Mouse (Mus musculus): ENCODE measurements around the gene Trappc10.

Gene Trappc10

GRCm38 (mm10) chr10:78258142-78258675 lies 13.8 kb upstream of the Trappc10 start:
- no peak for DNase-seq (ENCODE audit: low spot score)

GRCm38 (mm10) chr10:78255646-78256059 lies 11.2 kb upstream of the Trappc10 start:
- DNase-seq (ENCODE audit: low spot score), result no peak

GRCm38 (mm10) chr10:78247206-78247605 lies 2.8 kb upstream of the Trappc10 start:
- DNase-seq (ENCODE audit: low spot score), result no peak

- DNase-seq (ENCODE audit: low spot score), result no peak
Observed at GRCm38 (mm10) chr10:78246725-78247124, 2.3 kb upstream of the Trappc10 start.

- no peak for DNase-seq (ENCODE audit: low spot score)
Observed at GRCm38 (mm10) chr10:78245225-78245547, 745 bp upstream of the Trappc10 start.

- DNase-seq (ENCODE audit: low spot score), result peak; percentile 43
Observed at GRCm38 (mm10) chr10:78244058-78244437, 393 bp downstream of the Trappc10 start.

GRCm38 (mm10) chr10:78238926-78239325 lies 5.5 kb downstream of the Trappc10 start:
- no peak for DNase-seq (ENCODE audit: low spot score)

GRCm38 (mm10) chr10:78238297-78238696 lies 6.1 kb downstream of the Trappc10 start:
- DNase-seq (ENCODE audit: low spot score), result no peak

- DNase-seq (ENCODE audit: low spot score), result no peak
Observed at GRCm38 (mm10) chr10:78237809-78238208, 6.6 kb downstream of the Trappc10 start.

- no peak for DNase-seq (ENCODE audit: low spot score)
Observed at GRCm38 (mm10) chr10:78236885-78237629, 7.4 kb downstream of the Trappc10 start.

- no peak for DNase-seq (ENCODE audit: low spot score)
Observed at GRCm38 (mm10) chr10:78233756-78234155, 10.7 kb downstream of the Trappc10 start.

- no peak for DNase-seq (ENCODE audit: low spot score)
Observed at GRCm38 (mm10) chr10:78233161-78233560, 11.3 kb downstream of the Trappc10 start.

- DNase-seq (ENCODE audit: low spot score), result no peak
Observed at GRCm38 (mm10) chr10:78232301-78232980, 12.0 kb downstream of the Trappc10 start.

- DNase-seq (ENCODE audit: low spot score), result no peak
Observed at GRCm38 (mm10) chr10:78228560-78228928, 15.9 kb downstream of the Trappc10 start.

GRCm38 (mm10) chr10:78227875-78228559 lies 16.4 kb downstream of the Trappc10 start:
- DNase-seq (ENCODE audit: low spot score), result no peak

GRCm38 (mm10) chr10:78224136-78224535 lies 20.3 kb downstream of the Trappc10 start:
- no peak for DNase-seq (ENCODE audit: low spot score)

- DNase-seq (ENCODE audit: low spot score), result no peak
Observed at GRCm38 (mm10) chr10:78222908-78223307, 21.5 kb downstream of the Trappc10 start.

GRCm38 (mm10) chr10:78221315-78221714 lies 23.1 kb downstream of the Trappc10 start:
- no peak for DNase-seq (ENCODE audit: low spot score)

GRCm38 (mm10) chr10:78219528-78219927 lies 24.9 kb downstream of the Trappc10 start:
- DNase-seq (ENCODE audit: low spot score), result no peak

GRCm38 (mm10) chr10:78218576-78218975 lies 25.9 kb downstream of the Trappc10 start:
- DNase-seq (ENCODE audit: low spot score), result no peak

- DNase-seq (ENCODE audit: low spot score), result no peak
Observed at GRCm38 (mm10) chr10:78216376-78217083, 27.9 kb downstream of the Trappc10 start.

GRCm38 (mm10) chr10:78214371-78214770 lies 30.1 kb downstream of the Trappc10 start:
- no peak for DNase-seq (ENCODE audit: low spot score)

Data from lung, postnatal 25 days (tissue).